Mouse (Mus musculus) testis, adult 2 months (tissue): ENCODE measurements around the gene Mcrip1.

Experiments used
- CTCF ChIP-seq: fragments of 200-500 bp; IDR thresholded peaks from 2 replicates; pipeline ENCODE4 v1.5.1; 2012; ENCODE audit warnings: low read depth, mild to moderate bottlenecking, inconsistent platforms, low read length, moderate library complexity; ENCODE audit not compliant: control insufficient read depth, insufficient read depth, insufficient replicate concordance
- POLR2A ChIP-seq: fragments of 200-500 bp; IDR thresholded peaks from 2 replicates; pipeline ENCODE4 v1.6.1; 2012; ENCODE audit warnings: low read depth, mild to moderate bottlenecking, inconsistent platforms, low read length, moderate library complexity; ENCODE audit not compliant: control insufficient read depth

- TF ChIP-seq CTCF, result no peak
- TF ChIP-seq POLR2A, result no peak
Measured at GRCm38 (mm10) chr11:120572417-120572751, 22.9 kb upstream of the Mcrip1 start.
